Mouse (Mus musculus) heart, embryonic 14.5 days (tissue): Measurements from ENCODE around the gene Stn1. TPM values are rescaled to one million over a fixed set of nuclear protein-coding genes. Genes with fewer than 3 reads are reported as not detected.

Experiments
- ATAC-seq: fragments of 200-750 bp; cut with Nextera tagmentation; 2 replicates; pipeline ENCODE4 v1.8.0; 2017; ENCODE audit warnings: low read depth, moderate TSS enrichment; ENCODE audit not compliant: insufficient number of reproducible peaks, insufficient read depth, low FRiP score
- H3K27ac ChIP-seq, 2 experiments: fragments of 200-500 bp in 1 of 2; fragments of 300-500 bp in 1 of 2; sonication (generic) in 1 of 2; replicated peaks in 1 of 2; 2 replicates each; pipeline ENCODE4 v1.5.1; 2012 to 2014; ENCODE audit warnings: low read depth in 2 of 2, low read length in 2 of 2, control low read depth in 1 of 2, mild to moderate bottlenecking in 1 of 2, mixed read lengths in 1 of 2; ENCODE audit not compliant: control insufficient read depth in 1 of 2, insufficient read depth in 1 of 2
- H3K27me3 ChIP-seq: fragments of 300-500 bp; sonication (generic); 2 replicates; pipeline ENCODE4 v1.6.1; 2014; ENCODE audit warnings: mild to moderate bottlenecking, low read length, control low read depth; ENCODE audit not compliant: control insufficient read depth, insufficient read depth
- H3K36me3 ChIP-seq: fragments of 300-500 bp; sonication (generic); 2 replicates; pipeline ENCODE4 v1.6.1; 2014; ENCODE audit warnings: mild to moderate bottlenecking, control low read depth, low read length, mixed read lengths; ENCODE audit not compliant: control insufficient read depth, insufficient read depth
- H3K4me1 ChIP-seq, 2 experiments: fragments of 200-500 bp in 1 of 2; fragments of 300-500 bp in 1 of 2; sonication (generic) in 1 of 2; 2 replicates each; pipeline ENCODE4 v1.6.1; 2012 to 2014; ENCODE audit warnings: low read length in 2 of 2, control low read depth in 1 of 2, mixed read lengths in 1 of 2; ENCODE audit not compliant: control insufficient read depth in 2 of 2, insufficient read depth in 2 of 2
- H3K4me2 ChIP-seq: fragments of 300-500 bp; sonication (generic); 2 replicates; pipeline ENCODE4 v1.6.1; 2014; ENCODE audit warnings: mild to moderate bottlenecking, low read length
- H3K4me3 ChIP-seq, 2 experiments: fragments of 200-500 bp in 1 of 2; fragments of 300-500 bp in 1 of 2; sonication (generic) in 1 of 2; 2 replicates each; pipeline ENCODE4 v1.5.1; 2012 to 2014; ENCODE audit warnings: low read length in 2 of 2, mild to moderate bottlenecking in 2 of 2, control low read depth in 1 of 2, low read depth in 1 of 2, moderate library complexity in 1 of 2; ENCODE audit not compliant: control insufficient read depth in 1 of 2, insufficient read depth in 1 of 2
- H3K9ac ChIP-seq: fragments of 300-500 bp; sonication (generic); 2 replicates; pipeline ENCODE4 v1.6.1; 2014; ENCODE audit warnings: mild to moderate bottlenecking, low read length
- H3K9me3 ChIP-seq: fragments of 300-500 bp; sonication (generic); 2 replicates; pipeline ENCODE4 v1.6.1; 2016; ENCODE audit warnings: low read length, control low read depth; ENCODE audit not compliant: control insufficient read depth
- WGBS: fragments of 180-500 bp; shearing (Covaris S2); extraction: QIAGEN DNeasy Blood & Tissue Kit; methylation state at CpG from one replicate; pipeline ENCODE4 v1.1.7; 2014; 5-methylcytosine and 5-hydroxymethylcytosine counted together
- polyA plus RNA-seq: library from polyadenylated mRNA; unstranded; fragments of >200 nt; fragmentation: Nextera tagmentation; extraction: Ambion mirVana; gene quantifications from 2 replicates; pipeline ENCODE4 v1.2.1, GENCODE M21; 2014

Gene Stn1
- polyA plus RNA-seq: 38.2 and 38.9 TPM in 2 replicates

GRCm38 (mm10) chr19:47537300-47537792, at the start of gene Stn1:
Gene Stn1 (minus strand): TSS chr19:47537507.
- Histone ChIP-seq H3K9ac (peak within 1 kb of the TSS; percentile 78), H3K4me2 (peak within 1 kb of the TSS; percentile 76), H3K4me1 (peaks cover 23 to 33% of the 10 kb centered on the region in 2 experiments), H3K9me3 (peaks cover 2% of the 10 kb centered on the region; the same call in 1 of the 2 replicates), H3K27ac (peak within 1 kb of the TSS; percentile 94), H3K36me3 (peaks cover 11% of the 10 kb centered on the region), H3K4me3 (peak within 1 kb of the TSS; percentile 57 to 76), H3K27me3 (no peaks in the 10 kb centered on the region)
- WGBS: 4% methylated on average over 10 of the region's 10 CpGs
- ATAC-seq: no peak

DNA sequence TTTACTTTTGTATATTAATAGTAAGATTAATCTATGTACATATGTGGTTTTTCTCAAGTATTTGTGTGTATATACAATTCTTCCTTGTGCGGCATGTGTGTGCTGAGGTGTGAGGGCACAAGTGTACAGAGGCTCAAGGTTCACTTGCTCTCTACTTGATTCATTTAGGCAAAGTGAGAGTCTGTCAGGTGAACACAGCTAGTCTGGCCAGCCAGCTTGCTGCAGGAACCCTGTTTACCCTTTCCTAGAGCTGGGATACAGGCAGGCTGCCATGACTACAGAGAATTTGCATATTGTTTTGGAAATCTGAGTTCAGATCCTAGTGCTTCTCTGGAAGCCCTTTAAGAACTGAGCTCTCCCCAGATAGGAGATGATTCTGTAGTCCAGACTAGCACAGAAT, 49.7 kb upstream of the Stn1 start:
- H3K4me1 ChIP-seq: peaks cover 0 to 31% of the 10 kb centered on the region in 2 experiments; a peak in 2 of 4 replicates
- no peaks in the 10 kb centered on the region for H3K9me3 ChIP-seq
- H3K36me3 ChIP-seq: no peaks in the 10 kb centered on the region
- no peak overlapping the region for H3K27ac ChIP-seq
- no peak overlapping the region for H3K9ac ChIP-seq
- 93% methylated on average over 1 of the region's 1 CpGs for WGBS
- no peaks in the 10 kb centered on the region for H3K27me3 ChIP-seq
- no peak for ATAC-seq
- H3K4me2 ChIP-seq: no peak overlapping the region
- no peak overlapping the region for H3K4me3 ChIP-seq

GRCm38 (mm10) chr19:47585772-47586171, 48.5 kb upstream of the Stn1 start:
- no peaks in the 10 kb centered on the region for H3K27me3 ChIP-seq
- 90% methylated on average over 1 of the region's 1 CpGs for WGBS
- H3K4me1 ChIP-seq: peaks cover 2 to 39% of the 10 kb centered on the region in 2 experiments; a peak in 3 of 4 replicates
- H3K36me3 ChIP-seq: no peaks in the 10 kb centered on the region
- no peak overlapping the region for H3K27ac ChIP-seq
- H3K9me3 ChIP-seq: no peaks in the 10 kb centered on the region
- ATAC-seq: no peak
- no peak overlapping the region for H3K9ac ChIP-seq
- no peak overlapping the region for H3K4me2 ChIP-seq
- no peak overlapping the region for H3K4me3 ChIP-seq

DNA sequence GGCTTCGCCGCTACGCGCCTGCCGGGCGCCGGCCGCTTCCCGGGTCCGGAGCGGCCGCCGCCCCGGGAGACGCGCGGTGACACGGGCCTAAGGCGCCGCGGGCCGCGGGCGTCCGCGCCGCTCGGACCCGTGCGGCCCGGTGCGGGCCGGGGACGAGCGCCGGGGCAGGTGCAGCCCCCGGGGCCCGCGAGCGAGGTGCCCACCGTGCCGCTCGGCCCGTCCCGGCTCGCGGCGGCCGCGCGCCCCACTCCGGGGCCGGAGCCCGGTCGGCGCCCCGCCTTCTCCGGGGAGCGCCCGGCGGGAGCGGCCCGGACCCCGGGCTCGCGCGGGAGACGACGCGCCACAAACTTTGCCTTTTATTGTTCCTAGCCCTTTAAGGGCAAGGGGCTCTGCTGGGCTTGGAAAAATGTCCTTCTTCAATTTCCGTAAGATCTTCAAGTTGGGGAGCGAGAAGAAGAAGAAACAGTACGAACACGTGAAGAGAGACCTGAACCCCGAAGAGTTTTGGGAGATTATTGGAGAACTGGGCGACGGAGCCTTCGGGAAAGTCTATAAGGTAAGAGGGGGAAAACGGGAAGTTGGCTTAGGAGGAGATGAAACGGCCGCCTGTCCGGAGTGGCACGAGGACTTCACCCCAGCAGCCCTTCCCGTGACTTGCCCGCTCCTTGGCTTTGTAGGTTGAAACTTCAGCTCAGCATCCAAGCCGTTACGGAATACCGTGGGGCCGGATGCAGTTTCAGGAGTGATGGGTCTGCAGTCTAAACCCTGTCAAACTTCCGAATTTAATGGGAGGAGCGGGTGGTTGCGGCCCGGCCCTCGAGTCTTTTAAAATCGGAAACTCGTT, 42.7 kb upstream of the Stn1 start:
- no peaks in the 10 kb centered on the region for H3K27me3 ChIP-seq
- H3K27ac ChIP-seq: peak overlapping the region; percentile 98 to 99
- peaks cover 5 to 33% of the 10 kb centered on the region in 2 experiments for H3K4me1 ChIP-seq
- 1% methylated on average over 75 of the region's 96 CpGs for WGBS
- ATAC-seq: peak; percentile 72
- H3K4me2 ChIP-seq: peak overlapping the region; percentile 85
- H3K4me3 ChIP-seq: peak overlapping the region; percentile 86 to 99
- no peaks in the 10 kb centered on the region for H3K9me3 ChIP-seq
- H3K9ac ChIP-seq: peak overlapping the region; percentile 97
- no peaks in the 10 kb centered on the region for H3K36me3 ChIP-seq

DNA sequence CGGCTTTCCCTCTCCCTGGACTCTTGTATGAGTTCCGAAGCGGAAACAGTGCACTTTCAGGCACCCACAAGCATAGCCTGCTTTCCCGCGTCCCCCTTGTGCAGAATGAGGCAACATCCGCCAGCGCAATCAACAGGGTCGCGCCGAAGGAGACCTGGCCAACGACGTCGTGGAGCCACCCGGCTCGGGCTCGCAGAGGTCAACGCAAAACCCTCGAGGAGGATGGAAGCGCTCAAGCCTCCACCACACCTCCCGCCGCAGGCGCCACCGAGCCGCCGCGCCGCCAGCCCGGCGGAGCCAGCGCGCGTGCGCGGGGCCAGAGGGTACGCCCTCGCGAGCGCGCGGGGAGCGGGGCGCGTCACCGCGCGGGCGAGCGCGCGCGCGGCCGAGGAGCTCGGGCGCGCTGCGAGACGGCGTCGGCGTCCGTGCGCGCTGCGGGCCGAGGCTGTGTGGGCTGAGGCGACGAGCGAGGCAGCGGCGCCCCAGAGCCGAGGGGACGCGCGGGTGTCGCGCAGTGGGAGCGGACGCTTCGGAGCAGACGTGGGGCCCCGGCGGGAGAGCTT, 42.0 kb upstream of the Stn1 start, which contains the start of gene Slk:
Gene Slk, plus strand, starts transcription at position 454 of the 563 bp plus-strand sequence.
- peak within 1 kb of the TSS; percentile 98 to 99 for H3K27ac ChIP-seq
- no peaks in the 10 kb centered on the region for H3K27me3 ChIP-seq
- ATAC-seq: peak; percentile 87
- no peaks in the 10 kb centered on the region for H3K36me3 ChIP-seq
- H3K9ac ChIP-seq: peak within 1 kb of the TSS; percentile 97
- peak within 1 kb of the TSS; percentile 86 to 99 for H3K4me3 ChIP-seq
- peak within 1 kb of the TSS; percentile 85 for H3K4me2 ChIP-seq
- peaks cover 5 to 29% of the 10 kb centered on the region in 2 experiments for H3K4me1 ChIP-seq
- no peaks in the 10 kb centered on the region for H3K9me3 ChIP-seq
- under 1% methylated on average over 74 of the region's 83 CpGs for WGBS

DNA sequence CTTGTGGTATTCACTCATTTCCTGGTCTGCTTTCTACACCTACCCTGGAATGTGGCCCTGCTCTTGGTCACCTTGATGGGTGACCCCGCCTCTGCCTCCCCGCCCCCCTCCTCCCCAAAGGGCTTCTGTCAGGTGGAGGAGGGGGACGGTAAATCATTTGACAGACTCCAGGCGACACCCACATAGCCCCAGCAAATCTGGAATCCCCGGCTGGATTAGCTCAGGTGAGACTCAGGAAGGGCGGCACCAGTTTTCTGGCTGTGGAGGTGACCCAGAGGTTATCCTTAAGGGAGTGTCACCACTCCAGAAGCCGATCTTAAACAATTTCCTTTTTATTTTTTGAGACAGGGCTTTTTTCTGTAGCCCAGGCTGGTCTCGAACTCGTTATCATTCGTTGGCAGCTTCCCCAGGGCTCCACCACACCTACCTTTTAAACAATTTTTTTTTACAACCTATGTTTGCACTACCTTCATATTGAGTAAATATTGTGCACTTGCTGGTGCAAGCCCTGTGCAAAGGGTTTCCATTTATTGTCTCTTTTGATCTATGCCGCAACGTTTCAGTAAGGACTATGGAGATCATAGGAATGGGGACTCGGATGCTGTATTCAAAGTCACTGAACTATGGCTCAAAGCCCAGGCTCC, 41.4 kb upstream of the Stn1 start:
- Histone ChIP-seq H3K27me3 (no peaks in the 10 kb centered on the region), H3K9me3 (no peaks in the 10 kb centered on the region), H3K36me3 (no peaks in the 10 kb centered on the region), H3K4me1 (peaks cover 5 to 32% of the 10 kb centered on the region in 2 experiments), H3K4me2 (peak overlapping the region; percentile 85), H3K27ac (peak overlapping the region; percentile 98 to 99), H3K9ac (peak overlapping the region; percentile 97), H3K4me3 (peak overlapping the region; percentile 86 to 99)
- ATAC-seq: no peak
- WGBS: 13% methylated on average over 13 of the region's 13 CpGs

- ATAC-seq: no peak
- Histone ChIP-seq H3K36me3 (no peaks in the 10 kb centered on the region), H3K9me3 (no peaks in the 10 kb centered on the region), H3K9ac (no peak overlapping the region), H3K4me3 (no peak overlapping the region), H3K4me2 (no peak overlapping the region), H3K27ac (peak overlapping the region; percentile 1 to 64; a peak in 3 of 4 replicates), H3K27me3 (peaks cover 2% of the 10 kb centered on the region; the same call in 1 of the 2 replicates), H3K4me1 (peaks cover 4 to 14% of the 10 kb centered on the region in 2 experiments; a peak in 3 of 4 replicates)
- whole genome bisulfite sequencing: 28% methylated on average over 3 of the region's 3 CpGs
Observed at GRCm38 (mm10) chr19:47573718-47574117, 36.4 kb upstream of the Stn1 start.
